Mouse (Mus musculus) layer of hippocampus, adult 2 months (tissue): ENCODE results near the gene Apobec2. TPM values are rescaled to one million over a fixed set of nuclear protein-coding genes. Genes with fewer than 3 reads are reported as not detected.

Experiments
- DNase-seq, 2 experiments: peaks; one replicate each; pipeline ENCODE4 v3.0.0; 2022; ENCODE audit warnings: low spot score in 2 of 2
- H3K27ac ChIP-seq: fragments of 200-600 bp; 2 replicates; pipeline ENCODE4 v1.8.1; 2022
- H3K4me3 ChIP-seq: fragments of 200-600 bp; 2 replicates; pipeline ENCODE4 v1.8.1; 2022; ENCODE audit warnings: mild to moderate bottlenecking
- CTCF ChIP-seq: fragments of 200-600 bp; conservative IDR thresholded peaks from 2 replicates; pipeline ENCODE4 v1.8.1; 2022; ENCODE audit warnings: antibody characterized with exemption, mild to moderate bottlenecking, moderate library complexity
- total RNA-seq, 2 experiments: library from RNA; stranded (reverse); gene quantifications; 2 replicates each; pipeline ENCODE4 v1.2.3; 2021

Apobec2 gene
- total RNA-seq, 2 experiments from 2014 or later: 0.33 TPM; not detected in 1

DNA sequence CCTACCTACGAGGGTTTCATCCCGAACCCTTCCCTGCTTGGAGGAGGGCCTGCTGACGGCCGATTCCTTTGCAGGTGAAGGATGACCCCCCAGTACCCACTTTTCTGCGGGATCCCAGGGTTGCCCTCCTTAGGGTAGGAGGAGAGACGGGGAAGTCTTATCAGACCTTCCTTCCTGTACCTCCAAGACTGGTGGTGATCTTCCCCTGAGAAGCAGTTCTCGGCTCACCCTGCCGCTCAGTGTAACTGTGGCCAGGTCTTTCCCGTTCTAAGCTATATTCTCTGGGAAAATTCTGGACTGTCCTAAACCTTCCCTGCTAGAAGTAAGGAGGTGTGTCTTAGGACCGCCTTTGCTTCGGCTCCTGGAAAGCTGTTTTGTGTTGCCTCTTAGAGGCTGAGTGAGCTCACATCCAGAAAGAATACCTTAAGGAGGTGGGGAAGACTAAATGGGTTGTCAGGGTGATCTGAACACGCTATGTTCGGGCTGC is 22.4 kb downstream of the Apobec2 start:
- peak overlapping the region; percentile 92 for H3K4me3 ChIP-seq

GRCm38 (mm10) chr17:48409380-48410298 is 23.1 kb downstream of the Apobec2 start, which contains the start of the genes Nfya and Oard1:
TSS of gene Nfya (minus strand) at chr17:48409906.
TSS of gene Oard1 (plus strand) at chr17:48410014.
- peak within 1 kb of the TSS; percentile 92 for H3K4me3 ChIP-seq
- peak within 1 kb of the TSS; percentile 98 for H3K27ac ChIP-seq
- peak; percentile 100 for DNase-seq
- TF ChIP-seq CTCF: no peak; the same call in 1 of the 2 replicates

More for the DNA sequence above, 22.4 kb downstream of the Apobec2 start:
- peak overlapping the region; percentile 94 for H3K27ac ChIP-seq
- TF ChIP-seq CTCF: no peak
- DNase-seq: no peak

DNA sequence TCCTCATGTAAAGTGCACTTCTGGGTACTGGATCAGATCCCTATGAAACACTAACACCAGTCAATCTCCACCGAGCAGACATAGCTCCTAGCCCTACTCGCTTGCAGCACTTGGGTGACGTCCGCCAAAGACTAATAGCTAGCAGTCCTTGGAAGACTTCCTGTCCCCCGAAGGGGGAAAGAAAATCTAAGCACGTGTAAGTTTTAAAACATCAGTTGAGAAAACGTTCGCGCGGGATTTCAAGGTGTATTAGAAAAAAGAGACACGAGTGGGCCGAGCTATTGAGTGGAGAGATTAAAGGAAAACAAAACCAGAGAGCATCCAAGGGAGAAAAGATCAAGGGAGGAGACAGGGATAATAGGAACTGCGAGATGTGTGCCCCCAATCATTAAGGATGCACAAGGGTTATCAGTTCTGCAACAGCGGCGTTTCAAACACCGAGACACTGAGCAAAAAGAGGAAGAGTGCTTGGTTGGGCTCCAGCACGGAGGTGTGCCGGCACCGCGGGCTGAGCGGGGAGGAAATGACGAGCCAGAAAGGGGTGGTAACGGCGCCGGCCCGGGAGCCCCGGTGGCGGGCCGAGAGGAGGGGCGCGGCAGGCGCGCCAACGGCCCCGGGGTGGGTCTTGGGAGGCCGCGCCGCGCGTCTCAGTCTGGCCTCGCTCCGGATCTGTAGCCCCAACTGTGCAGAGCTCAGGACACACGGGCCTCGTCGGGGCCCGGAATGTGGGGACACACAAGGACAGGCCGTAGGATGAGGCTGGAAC is 24.0 kb downstream of the Apobec2 start:
- peak; percentile 44 to 63 for DNase-seq
- peak overlapping the region; percentile 98 for H3K27ac ChIP-seq
- H3K4me3 ChIP-seq: peak overlapping the region; percentile 92
- TF ChIP-seq CTCF: no peak

DNA sequence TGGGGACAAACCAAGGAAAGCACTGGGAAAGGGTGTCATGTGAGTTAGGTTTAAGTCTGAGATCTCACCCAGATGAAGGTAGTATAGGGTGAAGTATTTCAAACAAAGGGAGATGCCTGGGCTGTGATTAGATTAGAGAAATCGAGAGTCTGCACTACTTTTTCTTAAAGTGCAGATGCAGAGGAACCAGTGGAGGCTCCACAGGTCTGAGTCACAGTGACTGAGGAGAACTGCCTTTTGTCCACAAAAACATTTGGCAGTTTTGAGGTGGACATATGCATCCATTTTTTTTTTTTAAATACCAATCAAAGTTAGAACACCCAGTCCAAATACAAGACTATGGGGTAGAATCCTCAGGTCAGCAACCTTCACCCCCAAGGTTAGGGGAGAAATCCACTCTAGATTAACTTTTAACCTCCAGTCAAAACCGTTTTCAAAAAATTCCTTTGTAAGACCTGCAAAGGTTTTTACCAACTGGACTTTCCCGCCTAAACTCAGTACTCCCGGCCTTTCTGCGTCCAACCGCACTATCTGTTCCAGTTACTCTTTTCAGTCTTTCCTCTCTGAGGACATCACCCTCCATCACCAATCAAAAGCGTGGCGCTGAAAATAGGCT is 24.7 kb downstream of the Apobec2 start:
- Histone ChIP-seq H3K4me3 (peak overlapping the region; percentile 92), H3K27ac (peak overlapping the region; percentile 98)
- DNase-seq: no peak
- TF ChIP-seq CTCF: no peak

- TF ChIP-seq CTCF: no peak
- DNase-seq: no peak
- Histone ChIP-seq H3K27ac (no peak overlapping the region), H3K4me3 (no peak overlapping the region)
Observed at GRCm38 (mm10) chr17:48407154-48407553, 25.6 kb downstream of the Apobec2 start.

GRCm38 (mm10) chr17:48404706-48405105 is 28.0 kb downstream of the Apobec2 start:
- H3K4me3 ChIP-seq: no peak overlapping the region
- DNase-seq: no peak
- no peak for TF ChIP-seq CTCF

DNA sequence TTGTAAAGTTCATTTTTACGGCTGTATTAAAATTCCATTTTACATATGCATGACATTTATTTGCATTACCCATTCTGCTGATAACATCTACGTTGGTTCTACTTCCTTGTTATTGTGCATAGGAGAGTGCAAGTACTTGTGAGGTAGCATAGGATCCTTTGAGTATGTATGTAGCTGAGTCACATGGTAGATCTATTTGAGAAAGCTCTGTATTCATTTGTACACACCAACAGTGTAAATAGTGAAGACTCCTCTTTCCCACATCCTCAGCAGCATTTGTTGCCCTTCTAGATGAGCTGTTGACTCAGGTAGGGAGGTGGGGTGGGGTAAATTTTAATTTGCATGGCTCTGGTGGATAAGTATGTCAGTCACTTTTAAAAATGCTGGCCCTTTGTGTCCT is 28.9 kb downstream of the Apobec2 start:
- no peak for DNase-seq
- TF ChIP-seq CTCF: no peak
- H3K4me3 ChIP-seq: no peak overlapping the region
- H3K27ac ChIP-seq: no peak overlapping the region

More at GRCm38 (mm10) chr17:48404706-48405105, 28.0 kb downstream of the Apobec2 start:
- H3K27ac ChIP-seq: no peak overlapping the region

GRCm38 (mm10) chr17:48402751-48403150 is 30.0 kb downstream of the Apobec2 start:
- H3K4me3 ChIP-seq: no peak overlapping the region
- no peak for DNase-seq
- TF ChIP-seq CTCF: no peak
- no peak overlapping the region for H3K27ac ChIP-seq

DNA sequence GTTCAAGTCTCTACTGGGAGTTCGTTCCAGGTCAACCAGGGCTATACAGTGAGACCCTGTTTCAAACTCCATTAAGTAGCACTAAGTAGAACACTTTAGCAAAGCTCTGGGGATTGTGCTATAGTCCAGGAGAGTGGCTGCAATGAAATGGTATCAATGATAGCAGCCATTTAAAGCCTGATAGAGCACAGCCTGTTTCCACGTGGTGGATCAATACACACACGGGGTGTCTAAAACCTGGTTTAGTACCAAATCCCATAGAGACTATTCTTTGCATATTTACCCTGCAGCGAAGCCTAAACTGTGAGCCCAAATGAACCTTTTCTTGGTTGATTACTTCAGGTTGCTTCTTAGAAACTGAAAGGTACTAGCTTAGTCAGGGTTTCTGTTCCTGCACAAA is 31.0 kb downstream of the Apobec2 start:
- no peak overlapping the region for H3K27ac ChIP-seq

GRCm38 (mm10) chr17:48392616-48393015 is 40.1 kb downstream of the Apobec2 start:
- no peak for TF ChIP-seq CTCF

More for the DNA sequence above, 31.0 kb downstream of the Apobec2 start:
- H3K4me3 ChIP-seq: no peak overlapping the region
- no peak for DNase-seq
- TF ChIP-seq CTCF: no peak

DNA sequence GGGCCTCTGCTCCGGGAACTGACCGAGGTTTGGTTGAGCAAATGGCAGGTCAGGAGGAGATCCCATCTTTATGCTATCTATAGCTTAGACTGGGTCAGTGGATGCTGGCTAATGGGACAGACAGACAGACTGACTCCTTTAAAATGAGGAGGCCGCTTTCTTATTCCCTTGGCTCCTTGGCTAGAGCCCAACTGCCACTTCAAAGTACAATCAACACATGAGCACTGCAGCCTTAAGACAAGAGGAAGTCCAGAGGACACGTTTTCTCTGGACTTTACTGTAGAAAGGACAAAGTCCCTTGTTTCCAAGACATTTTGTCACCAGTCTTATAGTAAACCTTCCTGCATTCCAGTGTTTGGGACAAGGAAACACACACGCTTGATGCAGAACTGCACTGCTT is 41.3 kb downstream of the Apobec2 start:
- H3K27ac ChIP-seq: no peak overlapping the region
- TF ChIP-seq CTCF: no peak

More at GRCm38 (mm10) chr17:48392616-48393015, 40.1 kb downstream of the Apobec2 start:
- Histone ChIP-seq H3K4me3 (no peak overlapping the region), H3K27ac (0 out of 2 replicates have a peak overlapping the region, but pooled peaks have one; percentile 1)
- peak in 1 of 2 experiments; percentile 39 for DNase-seq

DNA sequence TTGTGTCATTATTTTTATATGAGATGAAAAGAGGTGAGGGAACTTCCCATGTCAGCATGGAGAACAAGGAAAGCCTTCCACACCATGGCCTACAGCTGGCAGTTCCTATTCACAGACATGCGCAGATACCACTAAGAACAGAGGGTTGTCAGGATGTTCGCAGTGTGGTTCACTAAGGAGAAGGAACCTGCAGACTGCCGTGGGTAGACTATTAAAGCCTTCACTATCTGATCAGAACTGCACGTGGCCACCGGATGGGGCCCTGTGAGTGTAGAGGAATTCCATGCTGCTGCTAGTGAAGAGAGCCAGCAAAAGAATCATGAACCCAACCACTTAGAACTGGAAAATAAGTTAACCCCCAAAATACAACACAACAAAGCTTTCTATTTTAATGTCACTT is 43.3 kb downstream of the Apobec2 start:
- Histone ChIP-seq H3K27ac (no peak overlapping the region), H3K4me3 (no peak overlapping the region)
- TF ChIP-seq CTCF: no peak
- no peak for DNase-seq

More for the DNA sequence above, 41.3 kb downstream of the Apobec2 start:
- no peak for DNase-seq
- H3K4me3 ChIP-seq: no peak overlapping the region
